20 mouse cellular contexts compared by ENCODE assay signal in genomic region chr13:109798651-109799050, GRCm38 (mm10).
"Had no signal": no experiment of that assay in that cellular context is flagged by ENCODE, and none has a peak within 500 bp of the region (broad histone marks: within the 10 kb centered on the region; RNA-seq: fewer than 3 reads in every experiment).

No protein-coding gene starts in this region.

- H3K9ac ChIP-seq: limb, embryonic 12.5 days; limb, embryonic 15.5 days; liver, embryonic 14.5 days; liver, postnatal 0 days; lung, embryonic 14.5 days; midbrain, embryonic 12.5 days; midbrain, embryonic 15.5 days; neural tube, embryonic 12.5 days; neural tube, embryonic 15.5 days had no signal

- H3K4me2 ChIP-seq: limb, embryonic 12.5 days; limb, embryonic 15.5 days; liver, embryonic 11.5 days; lung, embryonic 14.5 days; midbrain, embryonic 12.5 days; midbrain, embryonic 15.5 days; neural tube, embryonic 12.5 days; neural tube, embryonic 15.5 days had no signal

- H3K9me3 ChIP-seq: limb, embryonic 12.5 days; limb, embryonic 15.5 days; midbrain, embryonic 12.5 days; midbrain, embryonic 15.5 days; neural tube, embryonic 12.5 days; neural tube, embryonic 15.5 days had no signal

- H3K4me1 ChIP-seq: limb, embryonic 12.5 days; midbrain, embryonic 12.5 days; midbrain, embryonic 15.5 days; neural tube, embryonic 12.5 days; neural tube, embryonic 15.5 days had no signal

- H3K27ac ChIP-seq: limb, embryonic 12.5 days; limb, embryonic 15.5 days; liver, embryonic 14.5 days; macrophage; midbrain, embryonic 12.5 days; midbrain, embryonic 15.5 days; neural tube, embryonic 12.5 days; neural tube, embryonic 15.5 days had no signal

- H3K4me3 ChIP-seq: limb, embryonic 12.5 days; limb, embryonic 15.5 days; midbrain, embryonic 12.5 days; midbrain, embryonic 15.5 days; neural tube, embryonic 12.5 days; neural tube, embryonic 15.5 days had no signal

- DNase-seq: left cerebral cortex, postnatal 4 days; liver, postnatal 0 days; lung, embryonic 14.5 days; right cerebral cortex, adult 18-20 months; right cerebral cortex, postnatal 14 days; right cerebral cortex, postnatal 4 days; thymus, adult 18-20 months; thymus, postnatal 36 days had no signal

- H3K27me3 ChIP-seq: limb, embryonic 12.5 days; limb, embryonic 15.5 days; midbrain, embryonic 12.5 days; midbrain, embryonic 15.5 days; neural tube, embryonic 12.5 days; neural tube, embryonic 15.5 days had no signal

- ATAC-seq: inflammation-experienced regulatory T-cells, adult 6 months; intestine, embryonic 16.5 days; liver, postnatal 0 days; lung, postnatal 0 days; midbrain, embryonic 15.5 days had no signal

- H3K36me3 ChIP-seq: limb, embryonic 12.5 days; limb, embryonic 15.5 days; midbrain, embryonic 12.5 days; midbrain, embryonic 15.5 days; neural tube, embryonic 12.5 days; neural tube, embryonic 15.5 days had no signal
